Mouse (Mus musculus) hindbrain, embryonic 15.5 days (tissue): ENCODE data around the gene Hmgcr. TPM values are rescaled to one million over a fixed set of nuclear protein-coding genes. Genes with fewer than 3 reads are reported as not detected.

ENCODE experiments used
- ATAC-seq: fragments of 200-750 bp; cut with Nextera tagmentation; 2 replicates; pipeline ENCODE4 v1.8.0; 2017; ENCODE audit warnings: low read depth, moderate number of reproducible peaks, moderate TSS enrichment; ENCODE audit not compliant: low FRiP score
- H3K27ac ChIP-seq: fragments of 300-500 bp; sonication (generic); replicated peaks from 2 replicates; pipeline ENCODE4 v1.5.1; 2015; ENCODE audit warnings: mild to moderate bottlenecking, inconsistent platforms
- H3K27me3 ChIP-seq: fragments of 300-500 bp; sonication (generic); 2 replicates; pipeline ENCODE4 v1.6.1; 2015; ENCODE audit warnings: control low read depth, inconsistent platforms
- H3K36me3 ChIP-seq: fragments of 300-500 bp; sonication (generic); 2 replicates; pipeline ENCODE4 v1.6.1; 2015; ENCODE audit warnings: control low read depth, inconsistent platforms
- H3K4me1 ChIP-seq: fragments of 300-500 bp; sonication (generic); replicated peaks from 2 replicates; pipeline ENCODE4 v1.6.1; 2015; ENCODE audit warnings: control low read depth, inconsistent platforms
- H3K4me2 ChIP-seq: fragments of 300-500 bp; sonication (generic); 2 replicates; pipeline ENCODE4 v1.6.1; 2015; ENCODE audit warnings: moderate library complexity, mild to moderate bottlenecking, inconsistent platforms
- H3K4me3 ChIP-seq: fragments of 300-500 bp; sonication (generic); 2 replicates; pipeline ENCODE4 v1.5.1; 2015; ENCODE audit warnings: mild to moderate bottlenecking, inconsistent platforms
- H3K9ac ChIP-seq: fragments of 300-500 bp; sonication (generic); 2 replicates; pipeline ENCODE4 v1.6.1; 2015; ENCODE audit warnings: inconsistent platforms
- H3K9me3 ChIP-seq: fragments of 300-500 bp; sonication (generic); 2 replicates; pipeline ENCODE4 v1.6.1; 2016; ENCODE audit warnings: control low read depth, inconsistent platforms
- WGBS: fragments of 180-500 bp; shearing (Covaris S2); methylation state at CpG from one replicate; pipeline ENCODE4 v1.1.7; 2015; 5-methylcytosine and 5-hydroxymethylcytosine counted together
- polyA plus RNA-seq: library from polyadenylated mRNA; unstranded; fragments of >200 nt; fragmentation: Nextera tagmentation; extraction: Ambion mirVana; gene quantifications from 2 replicates; pipeline ENCODE4 v1.2.1, GENCODE M21; 2015

Gene Hmgcr
- polyA plus RNA-seq, 1 experiment from 2014 or later: 170 TPM

- Histone ChIP-seq H3K9me3 (no peaks in the 10 kb centered on the region), H3K4me2 (no peak overlapping the region), H3K27me3 (no peaks in the 10 kb centered on the region), H3K9ac (no peak overlapping the region), H3K27ac (no peak overlapping the region), H3K36me3 (peaks cover 93% of the 10 kb centered on the region), H3K4me3 (no peak overlapping the region), H3K4me1 (peaks cover 8% of the 10 kb centered on the region; the same call in 1 of the 2 replicates)
- WGBS: 38% methylated on average over 10 of the region's 10 CpGs
- ATAC-seq: peak; percentile 75
These were observed 10.5 kb downstream of the Hmgcr start for GRCm38 (mm10) chr13:96660095-96660860.

- Histone ChIP-seq H3K4me3 (no peak overlapping the region), H3K36me3 (peaks cover 93% of the 10 kb centered on the region), H3K9ac (no peak overlapping the region), H3K27ac (no peak overlapping the region), H3K27me3 (no peaks in the 10 kb centered on the region), H3K9me3 (no peaks in the 10 kb centered on the region), H3K4me2 (no peak overlapping the region), H3K4me1 (peaks cover 8% of the 10 kb centered on the region; the same call in 1 of the 2 replicates)
- 90% methylated on average over 7 of the region's 7 CpGs for WGBS
- ATAC-seq: no peak
These were observed 11.8 kb downstream of the Hmgcr start for GRCm38 (mm10) chr13:96658936-96659335.

DNA sequence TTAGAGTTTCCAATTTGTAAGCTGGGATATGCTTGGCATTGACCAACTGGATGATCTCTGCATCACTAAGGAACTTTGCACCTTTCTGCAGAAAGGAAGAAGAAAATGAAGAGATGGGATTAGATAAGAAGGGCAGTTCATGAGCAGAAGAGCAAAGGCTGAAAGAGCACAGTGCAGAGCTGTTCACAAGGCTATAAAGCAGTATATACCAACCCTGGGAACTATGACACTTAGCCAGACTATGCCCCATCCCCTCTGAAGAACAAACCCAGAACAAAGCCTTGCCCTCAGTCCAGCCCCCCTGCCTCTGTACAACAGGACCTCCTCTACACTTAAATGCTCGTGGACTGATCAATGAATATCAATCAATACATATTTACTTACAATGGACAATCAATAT lies 14.1 kb downstream of the Hmgcr start:
- peaks cover 92% of the 10 kb centered on the region for H3K36me3 ChIP-seq
- H3K27ac ChIP-seq: no peak overlapping the region
- no peak overlapping the region for H3K9ac ChIP-seq
- H3K4me3 ChIP-seq: no peak overlapping the region
- no peaks in the 10 kb centered on the region for H3K27me3 ChIP-seq
- WGBS: 84% methylated on average over 1 of the region's 1 CpGs
- H3K4me1 ChIP-seq: peaks cover 8% of the 10 kb centered on the region; the same call in 1 of the 2 replicates
- no peak for ATAC-seq
- H3K9me3 ChIP-seq: no peaks in the 10 kb centered on the region
- H3K4me2 ChIP-seq: no peak overlapping the region

GRCm38 (mm10) chr13:96653041-96653440 lies 17.7 kb downstream of the Hmgcr start:
- no peaks in the 10 kb centered on the region for H3K27me3 ChIP-seq
- 86% methylated on average over 9 of the region's 9 CpGs for WGBS
- H3K9ac ChIP-seq: no peak overlapping the region
- no peak overlapping the region for H3K4me3 ChIP-seq
- no peak overlapping the region for H3K4me2 ChIP-seq
- no peak for ATAC-seq
- no peaks in the 10 kb centered on the region for H3K9me3 ChIP-seq
- H3K36me3 ChIP-seq: peaks cover 94% of the 10 kb centered on the region
- H3K4me1 ChIP-seq: no peaks in the 10 kb centered on the region
- no peak overlapping the region for H3K27ac ChIP-seq

DNA sequence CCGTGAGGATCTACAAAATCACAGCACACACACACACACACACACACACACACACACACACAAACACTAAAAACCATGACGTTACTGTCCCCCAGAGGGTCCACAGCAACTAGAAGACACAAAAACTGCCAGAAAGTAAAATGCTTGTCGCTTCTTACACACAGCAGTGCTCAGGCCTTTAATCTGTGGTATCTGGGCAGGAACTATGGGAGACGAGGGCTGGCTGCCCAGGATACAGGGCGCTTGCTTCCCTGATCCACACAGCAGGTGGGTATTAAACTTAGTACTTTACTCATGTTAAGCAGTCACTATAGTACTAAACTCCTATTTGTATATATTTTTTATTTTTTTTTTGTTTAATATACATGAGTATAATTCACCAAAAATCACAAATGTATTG lies 24.9 kb downstream of the Hmgcr start:
- no peak overlapping the region for H3K4me2 ChIP-seq
- H3K4me1 ChIP-seq: no peaks in the 10 kb centered on the region
- no peak overlapping the region for H3K4me3 ChIP-seq
- H3K27ac ChIP-seq: no peak overlapping the region
- peaks cover 34% of the 10 kb centered on the region for H3K36me3 ChIP-seq
- WGBS: 44% methylated on average over 5 of the region's 5 CpGs
- 0 out of 2 replicates have a peak, but pooled peaks have one; percentile 40 for ATAC-seq
- H3K9ac ChIP-seq: no peak overlapping the region
- H3K27me3 ChIP-seq: no peaks in the 10 kb centered on the region
- H3K9me3 ChIP-seq: no peaks in the 10 kb centered on the region

GRCm38 (mm10) chr13:96644168-96644567 lies 26.6 kb downstream of the Hmgcr start:
- Histone ChIP-seq H3K9me3 (no peaks in the 10 kb centered on the region), H3K27me3 (no peaks in the 10 kb centered on the region), H3K4me1 (no peaks in the 10 kb centered on the region), H3K9ac (no peak overlapping the region), H3K27ac (no peak overlapping the region), H3K36me3 (peaks cover 23% of the 10 kb centered on the region), H3K4me3 (no peak overlapping the region), H3K4me2 (no peak overlapping the region)
- 76% methylated on average over 2 of the region's 2 CpGs for WGBS
- no peak for ATAC-seq

- Histone ChIP-seq H3K27ac (no peak overlapping the region), H3K9ac (no peak overlapping the region), H3K4me3 (no peak overlapping the region), H3K36me3 (peaks cover 41% of the 10 kb centered on the region), H3K27me3 (no peaks in the 10 kb centered on the region), H3K4me1 (no peaks in the 10 kb centered on the region), H3K9me3 (no peaks in the 10 kb centered on the region), H3K4me2 (no peak overlapping the region)
- WGBS: 97% methylated on average over 4 of the region's 4 CpGs
- ATAC-seq: no peak
These were observed 40.3 kb downstream of the Hmgcr start for GRCm38 (mm10) chr13:96630396-96630795.

DNA sequence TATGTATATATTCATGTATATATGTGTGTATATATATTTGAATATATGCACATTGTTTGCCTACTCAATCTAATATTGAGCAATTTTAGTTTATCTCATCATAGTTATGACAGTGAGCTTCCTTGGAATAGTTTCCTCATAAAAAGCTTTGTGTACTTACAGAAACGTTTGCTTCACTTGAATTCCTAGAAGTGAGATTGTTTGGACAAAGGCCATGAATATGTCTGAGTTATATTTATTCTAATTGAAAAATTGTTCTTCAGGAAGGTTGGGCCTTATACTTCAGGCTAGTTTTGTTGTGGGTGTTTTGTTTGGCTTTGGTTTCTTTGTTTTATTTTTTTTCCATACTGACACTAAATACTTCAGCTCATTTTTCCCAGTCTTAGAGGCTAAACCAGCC lies 49.8 kb downstream of the Hmgcr start:
- WGBS: 66% methylated on average over 1 of the region's 1 CpGs
- no peak for ATAC-seq
- no peaks in the 10 kb centered on the region for H3K9me3 ChIP-seq
- no peaks in the 10 kb centered on the region for H3K4me1 ChIP-seq
- peaks cover 14% of the 10 kb centered on the region for H3K36me3 ChIP-seq
- no peak overlapping the region for H3K4me3 ChIP-seq
- no peaks in the 10 kb centered on the region for H3K27me3 ChIP-seq
- H3K4me2 ChIP-seq: no peak overlapping the region
- H3K27ac ChIP-seq: no peak overlapping the region
- H3K9ac ChIP-seq: no peak overlapping the region

DNA sequence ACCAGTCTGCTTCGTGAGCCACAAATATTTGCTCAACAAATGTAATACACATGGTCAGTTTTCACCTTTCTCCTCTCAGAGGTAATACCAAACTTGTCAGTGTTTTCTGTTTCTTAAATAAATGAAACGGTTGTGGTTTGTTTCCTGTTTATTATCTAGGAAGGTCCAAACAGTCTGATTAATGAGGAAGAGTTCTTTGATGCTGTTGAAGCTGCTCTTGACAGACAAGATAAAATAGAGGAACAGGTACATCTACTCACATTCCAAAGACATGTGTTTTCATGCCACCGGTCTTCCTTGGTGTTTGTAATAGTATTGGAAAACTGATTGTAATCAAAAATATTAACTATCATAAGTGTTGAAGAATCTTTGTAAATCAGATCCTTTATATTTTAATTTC lies 56.1 kb downstream of the Hmgcr start:
- ATAC-seq: no peak
- Histone ChIP-seq H3K27me3 (no peaks in the 10 kb centered on the region), H3K27ac (no peak overlapping the region), H3K36me3 (peaks cover 22% of the 10 kb centered on the region), H3K4me2 (no peak overlapping the region), H3K4me3 (no peak overlapping the region), H3K9ac (no peak overlapping the region), H3K4me1 (no peaks in the 10 kb centered on the region), H3K9me3 (no peaks in the 10 kb centered on the region)
- WGBS: 95% methylated on average over 3 of the region's 3 CpGs

GRCm38 (mm10) chr13:96604242-96604641 lies 66.5 kb downstream of the Hmgcr start:
- ATAC-seq: no peak
- Histone ChIP-seq H3K27me3 (no peaks in the 10 kb centered on the region), H3K27ac (no peak overlapping the region), H3K4me2 (no peak overlapping the region), H3K4me3 (no peak overlapping the region), H3K4me1 (no peaks in the 10 kb centered on the region), H3K9me3 (no peaks in the 10 kb centered on the region), H3K9ac (no peak overlapping the region), H3K36me3 (peaks cover 26% of the 10 kb centered on the region)
- WGBS: 98% methylated on average over 2 of the region's 2 CpGs

- Histone ChIP-seq H3K27ac (no peak overlapping the region), H3K4me1 (no peaks in the 10 kb centered on the region), H3K9me3 (no peaks in the 10 kb centered on the region), H3K36me3 (peaks cover 11% of the 10 kb centered on the region; the same call in 1 of the 2 replicates), H3K4me2 (no peak overlapping the region), H3K27me3 (no peaks in the 10 kb centered on the region), H3K9ac (no peak overlapping the region), H3K4me3 (no peak overlapping the region)
- WGBS: 95% methylated on average over 9 of the region's 9 CpGs
- ATAC-seq: no peak
These were observed 71.6 kb downstream of the Hmgcr start for GRCm38 (mm10) chr13:96599182-96599581.
